Mouse (Mus musculus): ENCODE measurements around the gene Wfs1.

DNA sequence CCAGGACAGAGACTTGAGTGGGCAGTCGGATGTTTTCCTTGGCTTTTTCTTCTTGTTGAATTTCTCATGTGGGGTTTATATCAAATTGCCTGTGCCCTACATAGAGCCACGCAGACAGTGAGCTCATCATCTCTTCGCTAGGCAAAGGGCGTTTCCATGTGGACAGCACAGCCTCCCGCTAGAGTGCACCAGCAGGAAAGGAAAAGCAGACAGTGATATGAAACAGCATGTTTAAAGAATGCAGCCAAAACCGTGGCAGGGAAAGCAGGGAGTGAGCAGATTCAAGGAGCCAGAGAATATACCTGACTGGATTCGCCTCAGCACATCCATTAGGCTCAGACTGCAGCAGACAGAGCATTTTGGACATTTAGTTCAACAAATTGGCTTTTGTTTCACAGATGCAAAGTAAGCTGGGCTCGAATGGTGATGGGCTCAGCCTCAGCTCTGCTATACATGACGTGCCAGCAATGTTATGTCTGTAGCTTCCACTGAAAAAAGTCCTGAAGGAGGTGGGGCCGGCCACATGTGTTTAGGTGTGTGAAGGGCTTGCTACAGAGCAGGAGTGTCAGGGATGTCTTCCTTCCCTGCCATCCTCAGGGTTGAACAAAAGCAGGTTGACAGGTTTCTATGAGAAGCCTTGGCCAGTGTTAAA lies 21.8 kb upstream of the Wfs1 start:
- TF ChIP-seq POLR2A (IDR thresholded peaks at IDR 0.05; ENCODE audit: extremely low read depth, insufficient read depth, low read length), result no peak
- TF ChIP-seq CTCF (IDR thresholded peaks at IDR 0.05; ENCODE audit: low read depth, low read length), result no peak
